Mouse (Mus musculus) adrenal gland, postnatal 10 days (tissue): ENCODE data around the gene Rbm20. TPM values are rescaled to one million over a fixed set of nuclear protein-coding genes. Genes with fewer than 3 reads are reported as not detected.
A peak's percentile ranks its signal among the peaks of the same experiment; 100 is the strongest.

Source experiments
- DNase-seq: peaks from one replicate; pipeline ENCODE4 v3.0.0; 2021; ENCODE audit warnings: mixed read lengths
- total RNA-seq, 2 experiments: library from RNA; stranded (reverse); gene quantifications; 2 replicates each; pipeline ENCODE4 v1.2.3; 2021

Rbm20 gene
- total RNA-seq, 2 experiments from 2014 or later: 1.7 to 7.6 TPM

DNA sequence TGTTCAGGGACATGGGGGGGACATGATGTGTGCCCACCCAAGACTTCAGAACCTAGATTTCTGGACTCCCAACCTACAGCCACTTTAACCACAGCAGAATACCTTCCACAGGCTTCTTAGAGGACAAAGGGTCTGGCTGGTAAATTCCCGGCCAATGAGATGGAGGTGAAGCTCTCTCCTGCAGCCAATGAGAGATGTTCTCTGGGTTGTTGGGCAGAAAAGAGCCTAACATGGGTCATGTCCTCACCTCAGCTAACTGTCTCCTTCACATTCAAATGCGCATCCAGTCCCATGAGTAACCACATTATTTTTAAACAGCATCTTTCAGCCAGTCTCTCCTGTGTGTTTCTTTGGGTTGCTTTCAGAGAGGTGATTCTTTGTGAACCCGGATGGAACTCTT, 5.7 kb upstream of the Rbm20 start:
- DNase-seq: no peak

DNA sequence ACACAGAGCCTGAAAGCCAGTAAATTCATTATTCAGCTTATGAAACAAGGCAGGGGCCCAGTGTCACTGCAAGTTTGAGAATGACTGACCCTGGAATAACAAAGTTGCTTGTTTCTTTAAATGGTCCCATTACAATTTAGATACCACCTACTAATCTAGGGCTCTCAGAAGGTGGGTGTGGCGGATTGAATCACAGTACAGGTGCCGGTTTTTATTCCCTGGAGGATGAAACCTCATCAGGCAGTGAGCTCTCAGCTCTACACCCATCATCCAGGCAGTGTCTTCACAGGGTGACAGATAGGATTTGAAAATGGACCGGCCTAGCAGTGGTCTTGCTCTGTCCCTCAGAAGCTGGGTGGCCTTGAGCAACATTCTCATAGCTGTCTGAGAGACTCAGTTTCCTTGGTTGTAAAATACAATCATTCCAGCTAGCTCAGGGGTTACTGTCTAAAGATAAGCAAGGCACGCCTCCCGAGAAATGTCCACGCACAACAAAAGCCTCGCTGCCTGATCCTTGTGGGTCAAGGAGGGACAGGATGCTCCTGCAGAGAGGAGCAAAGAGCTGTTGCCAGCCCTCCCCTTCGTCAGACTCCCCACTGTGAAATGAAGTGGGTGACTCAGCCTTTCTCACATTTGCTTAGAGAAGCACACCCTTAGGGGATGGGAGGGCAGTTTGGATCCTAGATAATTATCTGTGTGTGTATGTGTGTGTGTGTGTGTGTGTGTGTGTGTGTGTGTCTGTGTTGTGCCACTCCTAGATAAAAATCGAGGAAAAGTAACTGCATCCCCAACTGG, 2.8 kb upstream of the Rbm20 start:
- no peak for DNase-seq

DNA sequence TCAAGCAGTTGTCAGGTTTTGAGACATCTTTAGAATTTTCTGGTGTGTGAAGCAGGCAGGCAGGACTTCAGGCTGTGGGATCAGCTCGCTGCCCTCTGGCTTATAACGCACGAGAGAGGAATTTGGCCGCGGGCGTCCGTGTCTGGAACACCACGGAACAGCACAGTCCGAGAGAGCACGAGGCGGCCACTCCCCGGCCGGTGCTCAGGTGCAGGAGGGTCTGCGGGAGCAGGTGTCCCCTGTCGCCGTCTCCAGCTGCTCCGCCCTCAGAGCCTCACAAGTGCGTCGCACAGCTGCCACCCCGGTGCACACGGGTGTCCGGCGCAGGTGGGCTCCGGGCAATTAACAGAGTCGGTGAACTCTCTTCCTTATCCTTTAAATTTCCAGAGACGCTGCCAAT, 878 bp upstream of the Rbm20 start:
- DNase-seq: peak; percentile 6

DNA sequence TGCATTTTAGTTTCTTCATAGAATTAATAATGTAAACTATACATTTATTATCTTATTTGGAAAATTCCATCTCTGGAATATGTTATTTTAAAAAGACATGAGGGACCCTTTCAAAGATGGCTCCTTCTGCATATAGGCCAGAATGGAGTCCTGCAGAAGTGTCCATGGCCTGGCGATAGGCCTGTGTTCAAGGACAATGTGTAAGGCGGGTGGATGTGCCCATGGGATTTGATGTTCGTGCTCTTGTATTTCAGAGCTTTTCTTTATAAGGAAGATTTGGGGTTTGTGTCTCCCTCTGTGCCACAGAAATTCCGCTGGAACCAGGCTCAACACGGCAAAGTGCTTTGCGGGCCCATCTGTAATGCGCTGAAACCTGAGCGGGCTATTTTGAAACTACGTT, 2.1 kb downstream of the Rbm20 start:
- DNase-seq: no peak

DNA sequence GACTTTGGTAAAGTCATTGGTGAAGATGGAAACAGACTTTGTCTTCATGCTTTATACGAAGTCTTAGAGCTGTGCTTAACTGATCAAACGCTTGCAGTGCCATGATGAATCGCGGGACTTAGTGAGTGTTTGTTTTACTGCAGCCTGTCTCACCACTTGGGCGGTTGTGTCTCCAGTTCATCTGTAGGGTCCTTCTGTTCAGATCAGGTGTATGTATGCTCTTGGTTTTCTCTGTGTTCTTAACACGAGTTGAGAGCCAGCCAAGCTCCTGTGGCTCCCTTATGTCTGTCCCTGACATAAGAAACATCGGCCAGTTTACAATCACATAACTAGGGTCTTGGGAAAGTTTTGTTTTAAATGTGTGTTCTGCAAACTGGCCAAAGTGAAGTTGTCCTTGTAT, 2.9 kb downstream of the Rbm20 start:
- no peak for DNase-seq

DNA sequence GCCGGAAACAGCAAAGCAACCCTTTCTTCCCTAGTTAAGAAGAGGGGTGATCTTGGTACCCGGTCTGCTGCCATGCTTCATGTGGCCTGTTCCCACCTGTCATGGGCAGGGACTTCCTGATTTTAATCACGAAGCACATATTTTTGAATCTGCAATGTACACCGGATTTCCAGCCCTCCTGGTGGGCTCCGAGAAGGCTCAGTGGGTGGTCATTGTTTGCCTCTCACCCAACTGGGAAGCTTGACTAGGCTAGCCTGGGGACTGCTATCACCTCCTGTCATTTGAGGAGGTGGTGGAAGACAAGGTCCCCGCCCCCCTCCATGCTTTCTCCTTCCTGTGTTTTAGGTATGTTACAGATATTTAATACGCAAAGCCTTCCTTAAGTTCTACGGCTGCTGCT, 5.3 kb downstream of the Rbm20 start:
- no peak for DNase-seq

DNA sequence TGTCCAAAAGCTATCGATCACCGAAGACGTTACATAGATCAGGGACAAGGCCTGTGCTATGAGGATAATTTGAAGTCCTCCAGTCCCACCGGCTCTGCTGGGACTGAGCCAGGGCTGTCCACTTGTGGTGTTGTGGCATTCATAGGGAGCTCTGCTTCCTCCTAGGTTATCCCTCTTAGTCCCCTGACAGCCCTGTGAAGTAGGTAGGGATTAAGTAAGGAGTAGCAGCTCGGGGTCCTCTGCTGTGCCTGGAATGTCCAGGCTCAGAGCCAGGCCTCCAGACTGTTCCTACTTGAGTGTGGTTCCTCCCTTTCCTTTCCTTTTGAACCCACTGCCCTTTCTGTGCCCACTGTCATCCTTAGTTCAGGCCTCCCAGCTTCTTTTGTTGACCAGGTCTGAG, 10.5 kb downstream of the Rbm20 start:
- no peak for DNase-seq

DNA sequence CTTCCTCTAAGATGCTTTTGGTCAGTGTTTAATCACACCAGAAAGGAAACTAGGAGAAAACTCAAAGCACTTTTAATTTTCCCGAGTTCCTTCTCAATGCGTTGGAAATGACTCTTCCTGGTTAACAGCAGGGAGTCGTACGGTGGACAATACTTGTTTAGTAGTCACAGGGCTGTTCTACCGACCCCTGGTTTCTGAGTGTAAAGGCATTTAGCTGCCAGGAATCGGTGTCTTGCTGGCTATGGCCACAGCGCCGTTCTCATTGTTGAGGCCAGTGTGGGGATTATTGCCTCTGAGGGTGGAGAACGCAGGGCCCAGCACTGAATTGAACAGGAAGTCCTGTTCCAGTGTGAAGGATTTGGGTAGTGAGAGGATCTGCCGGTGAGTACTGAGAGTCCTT, 13.7 kb downstream of the Rbm20 start:
- no peak for DNase-seq

DNA sequence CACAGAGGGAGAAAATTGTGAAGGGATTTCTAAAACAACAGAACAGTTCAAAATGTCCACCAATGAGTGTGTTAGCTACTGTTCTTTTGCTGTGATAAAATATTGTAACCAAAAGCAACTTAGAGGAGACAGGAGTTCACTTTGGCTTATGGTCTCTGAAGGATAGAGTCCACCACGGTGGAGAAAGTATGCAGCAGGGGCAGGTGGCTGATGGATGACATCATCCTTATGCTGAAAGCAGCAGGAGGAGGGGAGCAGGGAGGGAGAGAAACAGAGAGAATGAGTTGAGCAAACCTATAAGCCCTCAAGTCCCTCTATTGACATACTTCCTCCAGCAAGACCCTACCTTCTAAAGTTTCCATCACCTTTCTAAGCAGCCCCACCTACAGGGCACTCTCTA, 16.9 kb downstream of the Rbm20 start:
- no peak for DNase-seq

DNA sequence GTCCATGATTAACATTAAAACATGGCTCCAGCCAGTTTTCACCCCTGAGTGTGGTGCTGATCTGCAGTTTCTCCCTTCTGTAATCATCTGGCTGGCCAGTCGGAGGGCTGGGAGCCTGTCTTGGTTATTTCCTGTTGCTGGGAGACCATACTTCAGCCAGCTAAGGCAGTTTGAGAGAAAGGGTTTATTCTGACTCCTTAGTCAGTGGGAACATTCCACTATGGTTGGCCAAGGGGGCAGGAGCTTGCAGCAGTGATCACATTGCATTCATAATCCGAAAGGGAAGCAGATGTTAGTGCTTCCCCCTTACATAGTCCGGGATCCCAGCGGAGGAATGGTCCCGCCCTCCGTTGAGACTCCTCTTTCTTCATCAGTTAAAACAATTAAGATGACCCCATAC, 19.0 kb downstream of the Rbm20 start:
- no peak for DNase-seq

DNA sequence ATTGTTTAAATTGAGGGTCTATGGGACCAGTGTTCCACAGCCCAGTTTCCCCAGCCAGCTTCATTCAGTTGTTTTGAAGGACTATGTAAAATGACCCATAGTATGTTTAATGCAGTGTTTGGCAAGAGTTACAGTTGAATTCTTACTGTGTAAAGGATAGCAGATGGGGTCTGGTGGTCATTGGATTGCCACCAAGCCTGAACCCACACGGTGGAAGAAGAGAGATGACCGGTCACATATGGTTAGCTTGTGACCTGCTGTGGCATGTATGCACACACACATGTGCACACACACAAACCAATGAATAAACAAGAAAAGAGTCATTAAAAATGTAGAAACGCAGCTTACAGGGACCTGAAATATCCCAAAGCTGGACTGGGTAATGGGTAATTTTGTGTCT, 19.5 kb downstream of the Rbm20 start:
- no peak for DNase-seq

DNA sequence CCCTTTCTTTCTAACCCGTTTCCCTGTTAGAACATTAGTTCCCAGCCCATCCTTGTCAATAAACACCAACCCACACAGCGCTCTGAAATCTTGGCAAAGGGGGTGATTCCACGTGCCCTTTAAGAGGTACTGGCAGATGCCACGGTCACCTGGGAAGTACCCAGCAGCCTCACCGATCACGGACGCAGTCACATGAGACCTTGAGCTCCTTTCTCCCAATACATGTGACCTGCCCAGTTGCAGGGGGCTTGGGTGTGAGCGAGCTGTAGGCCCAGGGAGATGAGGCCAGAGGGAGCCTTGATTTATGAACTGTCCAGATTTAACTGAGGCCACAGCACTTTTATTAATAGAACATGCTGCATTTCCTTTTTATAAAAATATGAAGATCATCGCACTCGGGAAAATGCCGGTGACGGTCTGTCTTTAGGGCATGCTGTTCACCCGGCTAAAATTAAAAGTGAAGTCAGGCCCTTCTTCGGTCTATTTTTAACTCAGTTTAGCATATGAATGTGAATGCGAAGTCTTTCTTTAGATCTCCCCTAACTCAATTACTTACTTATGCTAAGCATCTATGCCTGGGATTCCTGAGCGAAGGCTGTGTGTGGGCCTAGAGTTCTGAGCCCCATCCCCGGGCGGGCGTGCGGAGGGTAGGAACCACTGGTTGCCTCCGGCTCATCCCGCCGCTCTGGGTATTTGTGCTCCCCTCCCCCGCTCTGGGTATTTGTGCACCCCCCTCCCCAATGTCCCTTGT, 20.4 kb downstream of the Rbm20 start:
- DNase-seq: no peak

DNA sequence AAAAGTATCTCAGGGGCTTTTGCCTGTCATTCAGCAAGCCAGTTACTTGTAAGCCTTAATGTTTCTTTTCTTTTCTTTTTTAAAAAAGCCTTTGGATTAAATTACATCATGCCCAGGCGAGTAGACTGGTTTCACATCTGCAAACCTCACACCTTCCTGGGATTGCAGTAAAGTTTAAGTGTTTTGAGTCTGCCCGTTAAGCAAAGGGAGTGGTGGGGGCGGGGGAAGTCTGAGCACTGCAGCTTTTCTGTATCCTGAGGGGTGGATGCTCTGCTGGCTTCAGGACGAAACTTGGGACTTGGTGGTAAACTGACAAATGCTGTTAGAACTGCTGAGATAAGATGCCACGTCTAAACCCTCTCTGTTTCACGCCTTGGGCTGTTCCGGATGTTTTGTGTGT, 22.6 kb downstream of the Rbm20 start:
- DNase-seq: no peak

DNA sequence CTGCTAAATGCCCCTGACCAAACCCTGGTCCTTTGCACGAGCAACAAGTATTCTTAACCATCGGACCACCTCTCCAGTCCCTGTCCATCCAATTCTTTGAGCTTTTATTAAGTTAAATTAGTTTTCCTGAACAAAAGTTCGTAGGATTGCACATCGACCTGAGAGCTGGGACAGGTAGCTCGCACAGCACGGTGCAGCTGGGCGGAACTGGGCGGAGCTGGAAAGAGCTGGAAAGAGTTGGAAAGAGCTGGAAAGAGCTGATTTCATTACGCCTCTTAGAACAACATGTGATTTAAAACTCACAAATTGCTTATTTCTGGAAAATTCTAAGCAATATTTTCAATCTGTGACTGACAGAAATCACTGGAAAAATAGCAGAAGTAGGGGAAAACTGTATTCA, 24.3 kb downstream of the Rbm20 start:
- DNase-seq: no peak

DNA sequence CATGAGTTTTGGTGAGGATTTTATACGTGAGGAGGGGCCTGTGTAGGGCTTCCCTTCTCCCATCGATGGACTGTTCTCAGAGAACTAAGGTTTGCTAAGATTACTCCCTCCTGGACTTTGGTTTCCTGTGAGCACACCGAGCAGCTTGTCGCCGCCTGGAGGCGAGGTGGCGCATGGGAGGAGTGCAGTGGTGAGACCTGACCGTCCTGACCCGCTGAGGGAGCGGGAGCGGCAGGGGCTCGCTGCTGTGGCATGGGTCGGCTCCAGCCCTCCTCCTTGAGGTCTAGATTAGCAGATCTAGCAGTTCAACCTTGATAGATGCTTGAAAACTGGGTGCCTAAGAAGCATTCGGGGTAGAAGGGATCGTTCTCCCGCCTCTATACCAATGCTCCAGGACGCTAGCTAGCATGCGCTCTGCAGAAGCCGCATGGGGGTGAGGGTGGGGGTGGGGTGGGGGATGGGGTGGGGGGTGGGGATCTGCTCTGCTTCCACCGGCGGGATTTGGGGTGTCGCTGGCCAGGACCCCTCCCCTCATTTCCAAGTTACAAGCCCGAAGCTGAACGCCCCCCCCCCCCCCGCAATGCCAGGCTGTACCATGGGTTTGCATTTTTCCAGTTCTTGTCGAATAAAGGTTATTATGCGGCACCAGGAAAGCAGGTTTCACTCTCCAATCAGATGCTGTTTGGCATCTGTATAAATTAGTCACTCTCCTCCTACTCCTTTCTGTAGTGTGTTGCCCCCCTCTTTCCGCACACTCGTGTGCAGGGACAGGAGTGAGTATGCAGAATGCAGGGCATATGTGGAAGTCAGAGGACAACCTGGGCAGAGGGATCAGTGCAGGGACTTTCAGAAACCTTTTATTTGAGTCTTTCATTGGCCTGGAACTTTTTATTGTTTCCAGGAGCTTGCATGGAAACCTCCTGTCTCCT, 28.1 kb downstream of the Rbm20 start:
- peak; percentile 73 for DNase-seq

DNA sequence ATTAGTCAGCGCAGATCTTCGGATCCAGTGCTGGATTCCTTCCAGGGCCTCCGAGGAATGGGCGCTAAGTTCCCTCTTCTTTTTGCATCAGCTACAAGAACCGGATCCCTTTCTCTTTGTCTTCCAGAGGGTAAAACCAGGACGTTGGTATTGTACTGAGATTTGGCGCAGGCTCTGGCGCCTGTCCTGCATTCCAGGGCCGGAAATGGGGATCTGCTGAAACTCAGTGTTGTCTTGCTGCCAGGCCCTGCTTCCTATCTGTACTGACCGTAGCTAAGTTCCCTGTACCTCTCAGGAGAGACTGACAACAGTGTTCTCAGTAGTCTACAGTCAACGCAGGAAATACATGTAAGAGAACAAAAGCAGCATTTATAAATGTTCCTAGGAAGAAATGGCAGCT, 31.3 kb downstream of the Rbm20 start:
- no peak for DNase-seq

DNA sequence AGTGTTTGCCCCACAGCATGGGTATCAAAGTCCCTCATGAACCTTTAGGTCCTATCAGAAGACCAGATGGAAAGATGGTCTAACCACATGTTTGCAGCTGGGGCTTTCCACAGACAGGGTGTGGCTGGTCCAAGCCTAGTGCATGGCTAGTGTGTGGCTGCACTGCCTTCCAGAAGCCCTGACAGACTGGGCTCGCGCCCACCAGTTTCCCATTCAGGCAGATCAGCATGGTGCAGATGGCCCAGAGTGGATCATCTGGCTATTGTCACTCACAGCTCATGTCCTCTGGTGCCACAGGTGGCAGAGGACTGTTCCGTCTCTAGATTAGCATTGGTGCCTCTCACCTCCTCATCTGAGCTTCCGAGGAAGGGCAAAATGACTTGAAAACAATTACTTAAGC, 33.8 kb downstream of the Rbm20 start:
- no peak for DNase-seq

DNA sequence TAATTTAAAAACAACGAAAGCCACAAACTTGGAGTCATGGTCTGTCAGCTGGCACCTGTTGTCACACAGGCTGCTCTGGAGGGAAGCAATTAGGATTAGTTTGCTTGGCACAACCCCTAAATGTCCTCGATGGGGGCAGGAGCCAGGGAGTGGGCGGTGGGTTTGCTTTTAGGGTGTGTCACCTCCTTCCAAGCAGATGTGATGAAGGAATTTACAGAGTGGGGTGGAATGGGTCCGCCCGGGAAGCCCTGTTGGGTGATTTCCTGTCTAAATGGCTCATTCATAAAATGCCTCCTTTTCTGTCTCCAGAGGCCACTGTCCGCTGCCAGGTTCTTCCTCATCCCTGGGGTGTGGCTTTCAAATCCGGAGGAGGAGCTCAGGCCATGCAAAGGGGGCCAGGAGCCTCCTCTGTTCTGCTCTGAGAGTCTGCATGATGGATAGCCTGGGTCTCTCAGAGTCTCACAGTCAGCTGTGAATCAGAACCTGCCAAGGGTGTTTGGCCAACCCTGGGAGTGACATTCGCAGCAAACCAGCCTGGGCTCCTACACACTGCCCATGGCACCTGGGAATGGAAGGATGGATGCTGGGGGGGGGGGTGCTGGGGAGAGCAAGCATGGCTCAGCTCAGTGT, 34.3 kb downstream of the Rbm20 start:
- no peak for DNase-seq

DNA sequence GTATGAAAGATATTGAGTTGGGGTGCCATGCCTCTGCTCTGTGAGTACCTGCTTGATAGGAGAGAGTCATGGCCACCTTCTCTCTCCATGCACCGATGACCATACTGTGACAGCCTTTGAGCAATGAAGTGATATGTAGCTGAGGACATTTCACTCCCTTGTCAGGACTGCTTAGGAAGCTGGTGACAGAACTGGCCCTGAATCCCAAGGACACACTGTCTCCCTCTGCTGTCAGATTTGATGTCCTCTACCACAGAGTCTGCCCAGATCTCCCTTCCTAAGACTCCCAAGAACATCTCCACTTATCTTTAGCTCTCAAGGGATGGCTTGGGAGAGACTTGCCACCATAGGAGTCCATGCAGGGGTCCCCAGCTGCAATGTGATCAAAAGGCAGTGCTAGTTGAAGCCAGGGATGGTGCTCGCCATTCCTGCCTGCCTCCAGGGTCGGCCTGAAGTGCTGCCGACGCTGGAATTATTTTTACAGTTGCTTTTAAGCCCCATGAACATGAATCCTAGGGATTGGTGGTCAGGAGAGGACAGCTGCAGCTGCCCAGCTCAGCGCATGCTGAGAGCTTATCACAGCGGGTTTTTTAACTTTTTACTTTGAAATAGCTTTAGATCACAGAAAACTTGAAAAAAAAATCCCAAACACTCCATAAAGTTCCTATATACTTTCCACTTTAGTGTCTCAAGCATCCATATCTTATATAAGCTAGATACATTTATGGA, 35.4 kb downstream of the Rbm20 start:
- DNase-seq: no peak

DNA sequence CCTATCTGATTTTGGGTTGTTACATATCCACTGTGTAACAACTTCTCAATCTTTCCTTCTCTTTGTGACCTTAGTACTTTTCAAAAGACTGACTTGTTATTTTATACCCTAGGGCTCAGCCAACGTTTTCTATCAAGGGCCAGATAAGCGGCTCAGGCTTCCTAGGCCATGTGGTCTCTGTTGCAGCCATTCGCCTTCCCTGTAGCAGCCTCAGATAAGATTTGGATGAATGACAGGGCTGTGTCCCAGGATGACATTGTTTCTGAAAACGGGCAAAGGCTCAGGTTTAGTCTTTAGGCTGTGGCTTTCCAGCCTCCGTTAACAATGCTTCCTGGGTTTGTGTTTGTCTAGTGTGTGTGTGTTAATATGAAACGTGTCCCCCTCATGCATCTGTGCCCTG, 36.3 kb downstream of the Rbm20 start:
- no peak for DNase-seq

DNA sequence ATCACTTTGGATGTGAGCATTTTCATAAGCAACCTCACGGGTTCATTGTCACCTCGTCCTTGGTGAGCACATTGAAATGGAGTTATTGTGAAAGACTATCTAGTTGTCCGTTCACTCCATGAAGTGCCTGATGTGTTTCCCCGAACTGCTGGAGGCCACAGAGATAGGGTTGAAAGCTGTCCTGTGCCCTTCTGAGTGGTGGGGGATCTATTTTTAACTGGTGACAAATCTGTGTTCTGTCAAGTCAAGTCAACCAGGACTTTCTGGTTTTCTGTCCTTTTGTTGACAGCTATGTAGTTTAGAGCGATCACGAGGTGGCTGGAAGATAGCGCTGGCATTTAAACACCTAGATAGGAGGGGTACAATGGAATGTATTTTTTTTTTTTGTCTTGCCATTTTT, 39.4 kb downstream of the Rbm20 start:
- DNase-seq: no peak

DNA sequence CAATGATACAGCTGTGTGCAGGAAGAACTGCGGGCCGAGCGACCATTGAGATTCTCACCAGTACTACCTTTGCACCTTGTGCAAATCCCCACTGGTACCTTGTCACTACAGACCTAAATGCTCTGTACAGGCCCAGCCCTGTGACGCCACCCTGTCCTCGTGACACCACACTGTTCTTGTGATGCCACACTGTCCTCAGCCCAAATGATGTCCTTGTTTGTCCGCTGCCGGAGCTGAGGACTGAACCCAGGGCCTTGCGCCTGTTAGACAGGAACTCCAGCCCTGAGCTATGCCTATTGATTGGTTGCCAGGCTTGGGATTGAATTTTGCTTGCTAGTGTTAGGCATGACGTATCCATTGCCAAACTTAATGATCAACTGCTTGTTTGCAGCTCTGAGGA, 40.3 kb downstream of the Rbm20 start:
- DNase-seq: no peak
